Mouse (Mus musculus): ENCODE data around the gene Fzd10. TPM values are rescaled to one million over a fixed set of nuclear protein-coding genes. Genes with fewer than 3 reads are reported as not detected.

Gene Fzd10
- not detected in 2 replicates for polyA plus RNA-seq (2012; ENCODE audit: insufficient read depth, low replicate concordance)

GRCm38 (mm10) chr5:128600072-128601021 is at the start of gene Fzd10:
TSS of gene Fzd10 (plus strand) at chr5:128600844.
- no peak for TF ChIP-seq GATA1 (IDR thresholded peaks at IDR 0.05; ENCODE audit: borderline replicate concordance, low read length)
- no peak for TF ChIP-seq FLI1 (IDR thresholded peaks at IDR 0.05; ENCODE audit: low read length)
- Histone ChIP-seq H3K4me3 (replicated peaks) (peak within 1 kb of the TSS; percentile 59), H3K27me3 (replicated peaks) (peaks cover 55% of the 10 kb centered on the region), H3K36me3 (replicated peaks; ENCODE audit: low read length) (no peaks in the 10 kb centered on the region), H3K4me1 (peaks cover 4% of the 10 kb centered on the region; the same call in 1 of the 2 replicates), H3K9me3 (peaks cover 6% of the 10 kb centered on the region; the same call in 1 of the 2 replicates)

GRCm38 (mm10) chr5:128551448-128551847 is 49.2 kb upstream of the Fzd10 start:
- H3K9me3 ChIP-seq: peaks cover 44% of the 10 kb centered on the region
- H3K4me1 ChIP-seq: no peaks in the 10 kb centered on the region
- TF ChIP-seq FLI1 (IDR thresholded peaks at IDR 0.05; ENCODE audit: low read length) (no peak), GATA1 (IDR thresholded peaks at IDR 0.05; ENCODE audit: borderline replicate concordance, low read length) (no peak)
- peaks cover 6% of the 10 kb centered on the region for H3K27me3 ChIP-seq (replicated peaks)
- no peak overlapping the region for H3K4me3 ChIP-seq (replicated peaks)
- no peaks in the 10 kb centered on the region for H3K36me3 ChIP-seq (replicated peaks; ENCODE audit: low read length)

GRCm38 (mm10) chr5:128552136-128552890 is 48.3 kb upstream of the Fzd10 start:
- peaks cover 47% of the 10 kb centered on the region for H3K9me3 ChIP-seq

GRCm38 (mm10) chr5:128558126-128558525 is 42.5 kb upstream of the Fzd10 start:
- Histone ChIP-seq H3K27me3 (replicated peaks) (no peaks in the 10 kb centered on the region), H3K4me3 (replicated peaks) (no peak overlapping the region), H3K9me3 (peaks cover 54% of the 10 kb centered on the region), H3K36me3 (replicated peaks; ENCODE audit: low read length) (no peaks in the 10 kb centered on the region), H3K4me1 (no peaks in the 10 kb centered on the region)
- TF ChIP-seq FLI1 (IDR thresholded peaks at IDR 0.05; ENCODE audit: low read length): no peak
- no peak for TF ChIP-seq GATA1 (IDR thresholded peaks at IDR 0.05; ENCODE audit: borderline replicate concordance, low read length)

More at GRCm38 (mm10) chr5:128552136-128552890, 48.3 kb upstream of the Fzd10 start:
- Histone ChIP-seq H3K27me3 (replicated peaks) (peaks cover 6% of the 10 kb centered on the region), H3K4me3 (replicated peaks) (no peak overlapping the region), H3K36me3 (replicated peaks; ENCODE audit: low read length) (no peaks in the 10 kb centered on the region), H3K4me1 (no peaks in the 10 kb centered on the region)
- no peak for TF ChIP-seq GATA1 (IDR thresholded peaks at IDR 0.05; ENCODE audit: borderline replicate concordance, low read length)
- TF ChIP-seq FLI1 (IDR thresholded peaks at IDR 0.05; ENCODE audit: low read length): no peak

GRCm38 (mm10) chr5:128567313-128567712 is 33.3 kb upstream of the Fzd10 start:
- H3K9me3 ChIP-seq: peaks cover 56% of the 10 kb centered on the region
- TF ChIP-seq GATA1 (IDR thresholded peaks at IDR 0.05; ENCODE audit: borderline replicate concordance, low read length) (no peak), FLI1 (IDR thresholded peaks at IDR 0.05; ENCODE audit: low read length) (no peak)
- no peaks in the 10 kb centered on the region for H3K4me1 ChIP-seq
- no peaks in the 10 kb centered on the region for H3K36me3 ChIP-seq (replicated peaks; ENCODE audit: low read length)
- no peak overlapping the region for H3K4me3 ChIP-seq (replicated peaks)
- H3K27me3 ChIP-seq (replicated peaks): no peaks in the 10 kb centered on the region

GRCm38 (mm10) chr5:128568970-128569369 is 31.7 kb upstream of the Fzd10 start:
- H3K9me3 ChIP-seq: peaks cover 66% of the 10 kb centered on the region
- no peaks in the 10 kb centered on the region for H3K36me3 ChIP-seq (replicated peaks; ENCODE audit: low read length)
- TF ChIP-seq GATA1 (IDR thresholded peaks at IDR 0.05; ENCODE audit: borderline replicate concordance, low read length): no peak
- TF ChIP-seq FLI1 (IDR thresholded peaks at IDR 0.05; ENCODE audit: low read length): no peak
- no peak overlapping the region for H3K4me3 ChIP-seq (replicated peaks)
- no peaks in the 10 kb centered on the region for H3K27me3 ChIP-seq (replicated peaks)
- H3K4me1 ChIP-seq: no peaks in the 10 kb centered on the region

- no peaks in the 10 kb centered on the region for H3K4me1 ChIP-seq
- H3K4me3 ChIP-seq (replicated peaks): no peak overlapping the region
- H3K27me3 ChIP-seq (replicated peaks): no peaks in the 10 kb centered on the region
- TF ChIP-seq GATA1 (IDR thresholded peaks at IDR 0.05; ENCODE audit: borderline replicate concordance, low read length) (no peak), FLI1 (IDR thresholded peaks at IDR 0.05; ENCODE audit: low read length) (no peak)
- no peaks in the 10 kb centered on the region for H3K36me3 ChIP-seq (replicated peaks; ENCODE audit: low read length)
- peaks cover 69% of the 10 kb centered on the region for H3K9me3 ChIP-seq
Observed at GRCm38 (mm10) chr5:128570091-128570490, 30.6 kb upstream of the Fzd10 start.

GRCm38 (mm10) chr5:128570848-128571247 is 29.8 kb upstream of the Fzd10 start:
- Histone ChIP-seq H3K9me3 (peaks cover 76% of the 10 kb centered on the region), H3K4me3 (replicated peaks) (peak overlapping the region; percentile 57), H3K27me3 (replicated peaks) (no peaks in the 10 kb centered on the region), H3K4me1 (no peaks in the 10 kb centered on the region), H3K36me3 (replicated peaks; ENCODE audit: low read length) (no peaks in the 10 kb centered on the region)
- no peak for TF ChIP-seq GATA1 (IDR thresholded peaks at IDR 0.05; ENCODE audit: borderline replicate concordance, low read length)
- no peak for TF ChIP-seq FLI1 (IDR thresholded peaks at IDR 0.05; ENCODE audit: low read length)

- TF ChIP-seq FLI1 (IDR thresholded peaks at IDR 0.05; ENCODE audit: low read length) (no peak), GATA1 (IDR thresholded peaks at IDR 0.05; ENCODE audit: borderline replicate concordance, low read length) (no peak)
- no peaks in the 10 kb centered on the region for H3K27me3 ChIP-seq (replicated peaks)
- no peaks in the 10 kb centered on the region for H3K4me1 ChIP-seq
- H3K9me3 ChIP-seq: peaks cover 80% of the 10 kb centered on the region
- no peak overlapping the region for H3K4me3 ChIP-seq (replicated peaks)
- H3K36me3 ChIP-seq (replicated peaks; ENCODE audit: low read length): no peaks in the 10 kb centered on the region
Observed at GRCm38 (mm10) chr5:128571706-128572105, 28.9 kb upstream of the Fzd10 start.
